8 mouse cellular contexts compared by ENCODE assay signal in the genomic region with DNA sequence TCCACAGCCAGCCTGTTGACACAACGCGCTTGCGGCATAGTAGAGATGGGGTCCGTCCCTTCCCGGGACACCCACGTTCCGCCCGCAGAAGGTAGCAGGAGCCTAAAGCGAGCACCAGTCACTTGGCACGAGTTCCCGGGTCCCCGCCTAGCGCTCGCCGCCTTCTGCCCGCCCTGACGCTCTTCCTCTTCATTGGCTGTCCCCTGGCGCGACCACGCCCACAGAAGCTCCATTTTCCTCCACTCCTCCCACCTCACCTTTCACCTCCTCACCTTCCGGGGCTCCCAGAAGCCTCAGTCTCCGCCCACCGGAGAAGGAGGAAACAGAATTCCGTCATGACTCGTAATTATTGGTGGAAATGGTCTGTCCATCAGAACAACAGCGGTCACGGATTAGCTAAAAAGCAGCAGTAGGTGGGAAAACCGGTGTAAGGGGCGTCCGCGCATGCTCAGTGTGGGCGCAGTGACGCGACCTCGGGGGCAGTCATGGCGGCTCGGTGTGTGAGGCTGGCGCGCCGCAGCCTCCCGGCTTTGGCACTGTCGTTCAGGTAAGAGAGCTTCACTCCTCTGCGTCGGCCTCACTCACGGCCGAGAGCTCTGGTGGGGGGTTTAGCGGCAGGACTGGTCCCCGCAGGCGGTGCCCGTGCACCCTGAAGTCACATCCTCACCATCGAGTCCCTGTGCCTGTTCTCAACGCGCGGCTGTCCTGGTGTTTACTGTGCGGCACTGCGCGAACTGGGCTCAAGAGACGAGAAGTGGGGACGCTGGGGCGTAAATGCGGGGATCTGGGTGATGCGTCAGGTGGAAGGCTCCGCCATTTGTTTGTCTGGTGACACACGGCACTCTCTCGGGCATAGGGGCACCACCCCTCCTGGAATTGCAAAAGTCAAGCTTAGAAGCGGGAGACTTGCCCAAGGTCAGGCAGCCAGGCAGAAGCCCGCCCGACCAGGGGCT. TPM values are rescaled to one million over a fixed set of nuclear protein-coding genes. Genes with fewer than 3 reads are reported as not detected.
DNase-seq lines count a peak whose midpoint lies in the region; ATAC-seq lines count a peak whose summit lies in the region.

A gene (plus strand): TSS at position 290 of the 953 bp plus-strand sequence.

- peaks cover 7 to 23% of the 10 kb centered on the region in 2 experiments for H3K4me1 ChIP-seq in heart, embryonic 14.5 days (ENCODE audit: control insufficient read depth in 2 of 2, insufficient read depth in 2 of 2, low read length in 2 of 2)
- peaks cover 49% of the 10 kb centered on the region for H3K4me1 ChIP-seq in liver, embryonic 13.5 days (replicated peaks)
- peaks cover 9% of the 10 kb centered on the region for H3K4me1 ChIP-seq in stomach, embryonic 16.5 days (ENCODE audit: control insufficient read depth, insufficient read depth, low read length)

- H3K4me3 ChIP-seq in heart, embryonic 14.5 days (ENCODE audit: control insufficient read depth in 1 of 2, insufficient read depth in 1 of 2, low read depth in 1 of 2, low read length in 2 of 2): peak within 1 kb of the TSS; percentile 88 to 98
- H3K4me3 ChIP-seq in liver, embryonic 13.5 days (replicated peaks): peak within 1 kb of the TSS; percentile 93
- H3K4me3 ChIP-seq in stomach, embryonic 16.5 days (replicated peaks; ENCODE audit: low read length): peak within 1 kb of the TSS; percentile 94

- peak; percentile 100 for DNase-seq in c-Kit-negative CD71-positive TER-119-positive erythroid progenitor cells, embryonic 14.5 days (ENCODE audit: low read depth, low spot score)
- peak; percentile 100 for DNase-seq in fibroblast of lung, adult 2 months (ENCODE audit: low read depth)
- peak; percentile 99 for DNase-seq in kidney, postnatal 14 days
- DNase-seq in liver, embryonic 13.5 days: peak; percentile 99
- DNase-seq in neural tube, embryonic 10.5 days (ENCODE audit: extremely low spot score, low spot score): peak; percentile 94

- H3K9ac ChIP-seq in heart, embryonic 14.5 days (ENCODE audit: low read length): peak within 1 kb of the TSS; percentile 94
- H3K9ac ChIP-seq in liver, embryonic 13.5 days: peak within 1 kb of the TSS; percentile 92
- H3K9ac ChIP-seq in stomach, embryonic 16.5 days (ENCODE audit: low read length): peak within 1 kb of the TSS; percentile 89

- H3K27me3 ChIP-seq in heart, embryonic 14.5 days (ENCODE audit: control insufficient read depth, insufficient read depth, low read length): no peaks in the 10 kb centered on the region
- H3K27me3 ChIP-seq in liver, embryonic 13.5 days: no peaks in the 10 kb centered on the region
- H3K27me3 ChIP-seq in stomach, embryonic 16.5 days (ENCODE audit: control insufficient read depth, insufficient read depth, low read length): no peaks in the 10 kb centered on the region

- peaks cover 19% of the 10 kb centered on the region for H3K36me3 ChIP-seq in heart, embryonic 14.5 days (ENCODE audit: control insufficient read depth, insufficient read depth, low read length)
- H3K36me3 ChIP-seq in liver, embryonic 13.5 days: peaks cover 31% of the 10 kb centered on the region
- H3K36me3 ChIP-seq in stomach, embryonic 16.5 days (ENCODE audit: control insufficient read depth, insufficient read depth, low read length): 0 out of 2 replicates have a peak, but pooled peaks cover 7% of the 10 kb centered on the region

- H3K4me2 ChIP-seq in heart, embryonic 14.5 days (ENCODE audit: low read length): peak within 1 kb of the TSS; percentile 95
- H3K4me2 ChIP-seq in liver, embryonic 13.5 days: peak within 1 kb of the TSS; percentile 97
- H3K4me2 ChIP-seq in stomach, embryonic 16.5 days (ENCODE audit: low read depth, low read length): peak within 1 kb of the TSS; percentile 88

- H3K27ac ChIP-seq in heart, embryonic 14.5 days (replicated peaks in 1 of 2; ENCODE audit: control insufficient read depth in 1 of 2, insufficient read depth in 1 of 2, low read depth in 2 of 2, low read length in 2 of 2): peak within 1 kb of the TSS; percentile 60 to 69
- H3K27ac ChIP-seq in liver, embryonic 13.5 days: peak within 1 kb of the TSS; percentile 72
- peak within 1 kb of the TSS; percentile 79 for H3K27ac ChIP-seq in stomach, embryonic 16.5 days (ENCODE audit: low read length)

- H3K9me3 ChIP-seq in heart, embryonic 14.5 days (ENCODE audit: control insufficient read depth, low read length): no peaks in the 10 kb centered on the region
- no peaks in the 10 kb centered on the region for H3K9me3 ChIP-seq in liver, embryonic 13.5 days (replicated peaks)
- no peaks in the 10 kb centered on the region for H3K9me3 ChIP-seq in stomach, embryonic 16.5 days (replicated peaks; ENCODE audit: control insufficient read depth, low read length)

- under 1% methylated on average over 68 of the region's 68 CpGs for WGBS in heart, embryonic 14.5 days
- under 1% methylated on average over 66 of the region's 68 CpGs for WGBS in liver, embryonic 13.5 days (ENCODE audit: insufficient replicate concordance)
- WGBS in stomach, embryonic 16.5 days: under 1% methylated on average over 68 of the region's 68 CpGs

- peak; percentile 93 for ATAC-seq in CD4-positive, CD25-positive, alpha-beta regulatory T cell, adult 4 months
- ATAC-seq in heart, embryonic 14.5 days (ENCODE audit: insufficient number of reproducible peaks, insufficient read depth, low FRiP score, low read depth): peak; percentile 93
- ATAC-seq in liver, embryonic 13.5 days (ENCODE audit: low read depth): peak; percentile 95
- peak; percentile 96 for ATAC-seq in stomach, embryonic 16.5 days (ENCODE audit: insufficient read depth, low FRiP score)

RNA-seq across cellular contexts. Expression of the gene that starts here (rescaled TPM):
- 10 to 100 TPM; 40.4 to 41.8 TPM for polyA plus RNA-seq in CD4-positive, CD25-positive, alpha-beta regulatory T cell, adult 4 months (2017; shearing (Covaris generic))
- 60.9 and 62.4 TPM in 2 replicates for polyA plus RNA-seq in heart, embryonic 14.5 days (2014; fragmentation: Nextera tagmentation; extraction: Ambion mirVana)
- 50.1 and 51.5 TPM in 2 replicates for polyA plus RNA-seq in liver, embryonic 13.5 days (2015; fragmentation: Nextera tagmentation; extraction: Ambion mirVana)
- polyA plus RNA-seq in stomach, embryonic 16.5 days (2015; fragmentation: Nextera tagmentation; extraction: Ambion mirVana): 54.6 and 58.3 TPM in 2 replicates

Comparison
In these comparisons a context has a peak if more than half of its experiments do, and no peak if none do; other contexts are left out.
1. Peak in every context shown above with its lines: DNase-seq, ATAC-seq, H3K4me3 ChIP-seq and H3K27ac ChIP-seq.